Mouse (Mus musculus): ENCODE results near the gene Vmn2r53.
"Not testable (repeated sequence)": the region's sequence is repeated elsewhere in the genome, so short reads cannot be mapped to it uniquely, and the experiment has no call there.

Gene Vmn2r53

GRCm38 (mm10) chr7:12608688-12609087, at the start of gene Vmn2r53:
Gene Vmn2r53, minus strand, starts transcription at chr7:12608788.
- DNase-seq, result no peak

- not testable (repeated sequence) for DNase-seq
Observed at GRCm38 (mm10) chr7:12640219-12640618, 31.6 kb upstream of the Vmn2r53 start, which contains the start of gene Vmn2r54. Gene Vmn2r54, minus strand, starts transcription at chr7:12640319.
